Mouse (Mus musculus) megakaryocyte, embryonic 14.5 days (primary cell): ENCODE data around the gene Rbm38. TPM values are rescaled to one million over a fixed set of nuclear protein-coding genes. Genes with fewer than 3 reads are reported as not detected.
A peak's percentile ranks its signal among the peaks of the same experiment; 100 is the strongest.

Experiments
- H3K27me3 ChIP-seq: replicated peaks from 2 replicates; pipeline ENCODE3; 2012; ENCODE audit warnings: inconsistent platforms
- H3K36me3 ChIP-seq: replicated peaks from 2 replicates; pipeline ENCODE3; 2012; ENCODE audit warnings: low read length, inconsistent platforms, mixed read lengths
- H3K4me1 ChIP-seq: 2 replicates; pipeline ENCODE4 v1.6.1; 2012; ENCODE audit warnings: inconsistent platforms
- H3K4me3 ChIP-seq: replicated peaks from 2 replicates; pipeline ENCODE3; 2012; ENCODE audit warnings: moderate library complexity, mild to moderate bottlenecking, inconsistent platforms
- H3K9me3 ChIP-seq: 2 replicates; pipeline ENCODE4 v1.6.1; 2012; ENCODE audit warnings: inconsistent platforms
- FLI1 ChIP-seq: IDR thresholded peaks from 2 replicates; pipeline ENCODE4 v1.6.1; 2012; ENCODE audit warnings: low read length, inconsistent platforms, mixed read lengths
- GATA1 ChIP-seq: IDR thresholded peaks from 3 replicates; pipeline ENCODE4 v1.6.1; 2012; ENCODE audit warnings: mixed read lengths, low read length, inconsistent platforms, borderline replicate concordance
- polyA plus RNA-seq: library from polyadenylated mRNA; stranded (reverse); fragments of >175 nt; gene quantifications from 2 replicates; pipeline ENCODE4 v1.2.3, GENCODE M21; 2012; ENCODE audit warnings: low replicate concordance; ENCODE audit not compliant: insufficient read depth

The Rbm38 gene
- polyA plus RNA-seq, 1 experiment = 1,149 TPM

- H3K4me1 ChIP-seq = peaks cover 98% of the 10 kb centered on the region
- TF ChIP-seq FLI1 = no peak
- no peak for TF ChIP-seq GATA1
- 0 out of 2 replicates have a peak, but pooled peaks cover 3% of the 10 kb centered on the region for H3K9me3 ChIP-seq
- H3K27me3 ChIP-seq = no peaks in the 10 kb centered on the region
- no peak overlapping the region for H3K4me3 ChIP-seq
- H3K36me3 ChIP-seq = peaks cover 68% of the 10 kb centered on the region
Measured at GRCm38 (mm10) chr2:173042504-173043162, 22.3 kb downstream of the Rbm38 start.

- H3K36me3 ChIP-seq = peaks cover 64% of the 10 kb centered on the region
- H3K27me3 ChIP-seq = no peaks in the 10 kb centered on the region
- 0 out of 2 replicates have a peak, but pooled peaks cover 3% of the 10 kb centered on the region for H3K9me3 ChIP-seq
- H3K4me1 ChIP-seq = peaks cover 98% of the 10 kb centered on the region
- peak overlapping the region; percentile 50 for H3K4me3 ChIP-seq
- TF ChIP-seq FLI1 (no peak), GATA1 (no peak)
Measured at GRCm38 (mm10) chr2:173044198-173044970, 24.1 kb downstream of the Rbm38 start.

DNA sequence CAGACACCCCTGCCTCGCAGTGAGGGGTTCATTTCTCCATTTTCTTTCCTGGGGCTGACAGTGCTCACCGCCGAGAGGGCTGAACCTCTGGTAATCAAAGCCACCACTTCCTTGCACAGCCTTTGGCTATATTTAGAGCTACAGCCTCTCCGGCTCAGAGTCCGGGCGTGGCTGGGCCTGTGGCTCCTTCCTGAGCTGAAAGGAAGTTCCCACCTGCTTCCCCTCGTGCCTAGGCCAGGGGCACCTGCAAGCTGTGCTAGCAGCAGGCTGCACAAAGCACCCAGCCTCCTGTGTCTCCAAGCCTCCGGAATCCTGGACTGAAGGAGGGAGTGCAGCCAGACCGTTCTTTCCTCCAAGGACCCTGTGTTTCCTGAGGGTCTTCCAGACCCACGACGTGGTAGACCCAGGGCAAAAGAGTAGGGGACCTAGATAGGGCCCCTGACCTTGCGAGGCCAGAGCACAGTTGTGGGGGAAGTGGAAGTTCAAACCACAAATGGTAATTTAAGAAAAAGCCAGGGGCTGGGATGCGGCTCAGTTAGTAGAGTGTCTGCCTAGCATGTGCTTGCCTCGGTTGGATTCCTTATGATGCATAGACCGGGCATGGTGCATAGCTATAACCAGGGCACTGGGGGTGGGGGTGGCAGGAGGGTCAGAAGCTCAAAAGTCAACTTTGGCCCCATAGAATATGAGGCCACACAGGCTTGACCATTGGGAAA is 26.4 kb downstream of the Rbm38 start:
- peak overlapping the region; percentile 89 for H3K4me3 ChIP-seq
- H3K9me3 ChIP-seq = 0 out of 2 replicates have a peak, but pooled peaks cover 3% of the 10 kb centered on the region
- no peak for TF ChIP-seq FLI1
- TF ChIP-seq GATA1 = no peak
- H3K36me3 ChIP-seq = peaks cover 61% of the 10 kb centered on the region
- no peaks in the 10 kb centered on the region for H3K27me3 ChIP-seq
- peaks cover 97% of the 10 kb centered on the region for H3K4me1 ChIP-seq

DNA sequence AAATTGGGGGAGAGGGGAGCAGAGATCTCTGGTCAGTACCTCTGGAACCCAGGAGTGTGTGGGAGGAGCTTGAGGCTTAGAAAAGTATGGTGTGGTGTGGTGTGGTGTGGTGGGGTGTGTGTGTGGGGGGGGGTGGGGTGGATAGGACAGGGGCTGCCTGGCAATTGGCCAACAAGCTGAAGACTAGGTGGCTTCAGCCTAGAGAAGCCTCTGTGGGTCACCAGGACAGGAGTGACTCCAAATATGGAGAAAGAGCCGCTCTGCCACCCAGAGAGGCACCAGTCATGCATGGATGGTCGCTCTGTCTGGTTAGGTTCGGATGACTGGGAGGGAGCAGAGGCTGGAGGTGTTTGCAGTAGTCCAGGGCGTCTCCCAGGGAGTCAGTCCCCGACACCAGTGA is 27.2 kb downstream of the Rbm38 start:
- 0 out of 2 replicates have a peak, but pooled peaks cover 3% of the 10 kb centered on the region for H3K9me3 ChIP-seq
- no peaks in the 10 kb centered on the region for H3K27me3 ChIP-seq
- H3K36me3 ChIP-seq = peaks cover 64% of the 10 kb centered on the region
- no peak for TF ChIP-seq FLI1
- no peak for TF ChIP-seq GATA1
- peaks cover 90% of the 10 kb centered on the region for H3K4me1 ChIP-seq
- H3K4me3 ChIP-seq = peak overlapping the region; percentile 89

GRCm38 (mm10) chr2:173048041-173048745 is 27.9 kb downstream of the Rbm38 start:
- H3K27me3 ChIP-seq = no peaks in the 10 kb centered on the region
- H3K4me3 ChIP-seq = peak overlapping the region; percentile 89
- TF ChIP-seq GATA1 = no peak
- TF ChIP-seq FLI1 = no peak
- H3K36me3 ChIP-seq = peaks cover 60% of the 10 kb centered on the region
- H3K9me3 ChIP-seq = 0 out of 2 replicates have a peak, but pooled peaks cover 3% of the 10 kb centered on the region
- peaks cover 90% of the 10 kb centered on the region for H3K4me1 ChIP-seq

DNA sequence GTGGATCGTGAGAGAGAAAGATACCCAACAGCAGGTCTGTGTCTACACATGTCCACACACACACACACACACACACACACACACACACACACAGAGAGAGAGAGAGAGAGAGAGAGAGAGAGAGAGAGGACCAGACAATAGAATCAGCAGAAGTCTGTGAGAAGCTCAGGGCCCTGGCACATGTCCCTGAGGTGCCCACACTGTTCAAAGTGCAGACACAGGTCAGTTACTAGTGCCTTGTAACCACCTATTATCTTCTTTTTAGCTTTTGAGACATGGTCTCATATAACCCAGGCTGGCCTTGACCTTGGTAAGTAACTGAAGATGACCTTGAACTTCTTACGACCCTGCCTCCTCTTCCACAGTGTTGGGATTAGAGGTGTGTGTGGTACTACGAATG is 28.9 kb downstream of the Rbm38 start:
- H3K9me3 ChIP-seq = 0 out of 2 replicates have a peak, but pooled peaks cover 3% of the 10 kb centered on the region
- peaks cover 90% of the 10 kb centered on the region for H3K4me1 ChIP-seq
- H3K36me3 ChIP-seq = peaks cover 52% of the 10 kb centered on the region
- TF ChIP-seq FLI1 (no peak), GATA1 (no peak)
- H3K27me3 ChIP-seq = no peaks in the 10 kb centered on the region
- H3K4me3 ChIP-seq = no peak overlapping the region

- H3K4me1 ChIP-seq = peaks cover 90% of the 10 kb centered on the region
Measured at GRCm38 (mm10) chr2:173049817-173050216, 29.5 kb downstream of the Rbm38 start.

DNA sequence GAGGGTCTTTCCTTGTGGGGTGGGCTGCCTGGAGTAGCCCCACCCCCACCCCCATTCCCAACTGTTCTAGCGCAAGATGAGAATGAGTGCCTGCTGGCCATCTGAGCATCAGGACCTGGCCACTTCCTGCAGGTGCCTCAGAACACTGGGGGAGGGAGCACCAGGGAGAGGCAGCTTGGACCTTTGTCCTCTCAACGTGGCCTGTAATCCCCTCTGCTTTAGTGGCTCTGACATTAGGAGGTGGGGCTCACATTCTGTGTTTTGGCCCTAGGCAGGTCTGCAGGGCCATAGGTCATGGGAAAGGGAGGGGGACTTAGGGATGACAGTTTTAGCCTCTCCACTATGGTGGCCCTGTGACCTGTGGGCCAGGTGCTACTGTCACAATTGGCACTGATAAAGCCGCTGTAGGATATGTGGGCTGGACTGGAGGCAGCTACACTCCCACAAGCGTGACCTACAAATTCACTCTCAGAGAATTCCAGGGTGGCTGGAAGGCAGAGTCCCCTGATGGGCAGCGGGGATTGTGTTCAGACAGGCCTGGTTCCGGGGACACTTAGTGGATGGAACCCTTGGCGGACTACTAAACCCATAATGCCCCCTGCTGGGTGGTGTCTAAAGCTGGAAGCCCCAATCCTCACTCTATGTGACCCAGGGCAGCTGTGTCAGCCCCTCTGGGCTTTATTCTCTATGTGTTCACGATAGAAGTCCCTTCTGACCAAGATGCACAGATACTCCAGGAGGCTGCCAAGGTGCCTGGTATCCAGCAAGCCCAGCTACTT is 30.5 kb downstream of the Rbm38 start:
- TF ChIP-seq GATA1 (no peak), FLI1 (no peak)
- H3K36me3 ChIP-seq = peaks cover 38% of the 10 kb centered on the region
- peaks cover 92% of the 10 kb centered on the region for H3K4me1 ChIP-seq
- no peaks in the 10 kb centered on the region for H3K27me3 ChIP-seq
- H3K9me3 ChIP-seq = no peaks in the 10 kb centered on the region
- H3K4me3 ChIP-seq = no peak overlapping the region

More at GRCm38 (mm10) chr2:173049817-173050216, 29.5 kb downstream of the Rbm38 start:
- H3K36me3 ChIP-seq = peaks cover 46% of the 10 kb centered on the region
- H3K27me3 ChIP-seq = no peaks in the 10 kb centered on the region
- 0 out of 2 replicates have a peak, but pooled peaks cover 3% of the 10 kb centered on the region for H3K9me3 ChIP-seq
- TF ChIP-seq FLI1 (no peak), GATA1 (no peak)
- H3K4me3 ChIP-seq = no peak overlapping the region
